Mouse (Mus musculus) cerebellum, adult (tissue): ENCODE results near the gene Eif1b.

Experiments used
- ATAC-seq: cut with Nextera tagmentation; 2 replicates; pipeline ENCODE4 v1.9.2; 2017; ENCODE audit warnings: mild to moderate bottlenecking, moderate library complexity, mixed read lengths; ENCODE audit not compliant: insufficient number of reproducible peaks, low FRiP score, low TSS enrichment

Eif1b gene

DNA sequence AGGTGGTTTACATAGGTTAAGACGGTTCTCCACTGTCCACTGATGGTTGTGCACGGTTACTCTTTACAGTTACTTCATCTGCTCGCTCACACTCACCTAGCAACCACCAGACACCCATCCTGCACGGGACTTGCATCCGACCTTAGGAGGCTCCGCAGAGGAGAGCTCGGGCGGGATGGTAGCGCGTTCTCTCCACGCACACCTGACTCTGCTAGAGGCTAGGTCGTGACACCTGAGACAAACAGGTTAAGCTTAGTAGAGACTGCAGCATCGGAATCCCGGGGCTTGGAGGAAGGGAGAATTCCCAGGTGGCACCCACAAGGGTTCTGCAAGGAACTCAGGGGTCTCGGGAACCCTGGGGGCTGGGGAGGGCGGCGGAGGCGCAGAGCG, at the start of gene Eif1b:
Gene Eif1b (plus strand): TSS at position 223 of the 390 bp plus-strand sequence.
- ATAC-seq = peak; percentile 21

DNA sequence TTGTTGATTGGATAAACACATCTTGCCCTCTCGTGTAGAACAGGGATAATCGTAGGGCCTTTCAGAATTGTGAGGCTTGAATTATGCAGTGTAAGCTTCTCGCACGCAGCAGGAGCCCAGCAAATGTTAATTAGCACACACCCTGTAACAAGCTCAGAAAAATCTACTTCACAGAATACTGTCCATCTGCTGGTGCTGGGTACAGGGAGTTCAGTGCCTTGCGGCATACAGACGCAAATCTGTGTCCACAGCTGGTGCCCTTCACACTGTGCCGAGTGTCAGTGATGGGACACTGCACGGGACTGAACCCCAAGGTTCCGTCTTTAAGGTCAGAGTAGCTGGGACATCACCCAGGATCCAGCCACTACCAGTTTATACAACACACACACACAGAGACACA, 47.4 kb upstream of the Eif1b start:
- no peak for ATAC-seq

DNA sequence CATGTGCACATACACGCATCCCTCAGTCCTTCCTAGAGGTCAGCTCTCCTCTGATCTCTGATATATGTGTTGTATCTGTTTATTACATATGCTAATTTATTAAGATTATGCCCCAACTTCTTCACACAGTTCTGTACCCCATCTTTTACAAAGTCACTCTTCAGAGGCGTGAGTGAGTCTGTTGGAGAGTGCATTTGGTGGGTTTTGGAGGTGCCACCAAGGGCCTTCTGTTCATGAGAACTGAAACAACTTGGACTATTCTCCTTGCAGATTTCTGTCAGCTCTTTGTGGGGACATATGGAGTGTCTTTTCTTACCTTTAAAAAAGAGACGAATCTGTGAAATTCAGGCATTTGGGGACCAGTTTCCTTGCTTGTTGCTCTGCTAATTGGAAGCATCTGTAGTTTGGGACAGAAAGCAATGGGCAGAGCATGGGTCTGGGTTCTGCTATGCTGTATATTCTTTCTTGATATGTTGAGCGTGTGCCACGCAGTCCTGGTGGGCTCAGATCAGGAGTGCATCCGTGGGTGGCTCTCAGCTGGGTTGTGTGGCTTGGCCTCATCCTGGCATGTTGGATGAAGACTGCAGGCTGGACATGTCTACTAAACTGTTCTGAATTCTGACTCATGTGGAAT, 42.2 kb upstream of the Eif1b start:
- no peak for ATAC-seq

DNA sequence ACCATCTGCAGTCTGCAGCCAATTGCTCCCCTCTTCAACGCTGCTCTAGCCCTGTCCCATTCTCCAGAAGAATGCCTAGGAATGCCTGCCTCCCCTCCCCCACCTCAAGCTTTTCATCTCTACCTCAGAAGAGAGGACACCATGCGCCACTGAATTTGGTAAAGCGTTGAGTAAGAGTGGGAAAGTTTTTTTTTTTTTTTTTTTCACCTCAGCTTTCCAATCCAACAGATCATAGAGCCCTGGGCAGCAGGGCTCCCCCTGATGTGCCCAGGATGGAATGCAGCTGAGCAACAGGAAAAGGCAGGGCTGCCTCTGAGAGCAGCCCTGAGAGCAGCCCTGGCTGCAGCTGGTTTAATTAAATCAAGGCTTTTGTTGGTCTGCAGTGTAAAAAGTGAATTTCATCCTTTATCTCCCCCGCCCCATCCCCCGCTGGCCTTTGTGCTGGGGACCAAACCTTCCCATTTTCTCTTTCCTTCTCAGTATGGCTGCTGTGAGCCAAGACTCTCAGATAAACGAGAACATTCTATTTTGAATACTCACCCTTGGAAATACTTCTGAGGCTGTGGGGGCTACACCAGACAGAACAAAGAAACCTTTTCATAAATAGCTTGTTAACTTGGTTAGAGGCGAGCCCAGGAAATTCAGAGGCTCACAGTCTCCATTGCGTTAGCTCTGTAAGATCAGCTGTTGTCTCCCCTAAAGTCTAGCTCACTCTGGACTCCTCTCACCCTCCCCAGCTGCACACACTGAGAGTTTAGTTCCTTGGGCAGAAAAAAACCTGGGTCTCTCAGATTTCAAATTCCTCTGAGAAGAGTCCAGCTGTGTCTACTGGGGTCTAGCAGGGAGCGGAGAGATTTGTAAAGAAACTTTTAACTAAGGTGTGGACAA, 36.0 kb upstream of the Eif1b start:
- no peak for ATAC-seq

GRCm38 (mm10) chr9:120470431-120470830, 21.6 kb upstream of the Eif1b start:
- ATAC-seq = no peak

- no peak for ATAC-seq
These were observed 10.4 kb upstream of the Eif1b start for GRCm38 (mm10) chr9:120481644-120482043.

DNA sequence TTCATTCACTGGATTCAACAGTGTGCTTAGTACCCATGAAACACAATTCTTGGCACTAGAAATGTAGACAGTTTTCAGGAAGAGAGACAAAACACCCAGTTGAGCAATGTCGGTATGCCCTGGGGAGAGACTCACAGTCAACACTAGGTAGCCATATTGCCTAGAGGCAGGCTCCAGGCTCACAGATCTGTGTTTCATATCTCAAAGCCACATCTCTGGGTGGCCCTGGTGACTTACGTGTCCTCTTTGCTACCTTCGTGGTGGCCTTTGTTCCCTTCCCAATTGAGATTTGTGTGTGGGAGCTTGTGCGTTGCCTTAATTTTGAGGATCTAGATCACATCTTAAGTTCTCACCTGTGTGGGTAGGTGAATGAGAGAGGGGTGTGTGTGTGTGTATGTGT, 9.7 kb upstream of the Eif1b start:
- no peak for ATAC-seq

DNA sequence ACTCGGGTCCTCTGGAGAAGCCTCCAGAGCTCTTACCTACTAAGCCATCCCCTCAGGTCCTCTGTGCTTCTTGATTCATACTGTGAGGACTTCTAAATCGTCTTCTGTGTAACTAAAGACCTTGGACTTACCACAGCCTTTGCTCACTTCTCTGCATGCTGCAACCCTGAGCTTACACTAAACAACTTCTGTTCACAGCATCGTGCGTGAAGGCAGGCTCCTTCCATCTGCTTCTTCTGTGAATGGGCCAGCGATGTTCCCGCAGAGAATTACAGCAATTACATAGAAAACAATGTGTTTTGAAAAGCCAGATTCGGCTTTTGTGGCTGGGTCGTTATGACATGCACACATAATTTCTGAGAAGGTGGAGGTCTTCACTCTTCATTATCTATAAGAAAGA, 8.9 kb upstream of the Eif1b start:
- no peak for ATAC-seq

GRCm38 (mm10) chr9:120487076-120487475, 5.0 kb upstream of the Eif1b start:
- no peak for ATAC-seq

DNA sequence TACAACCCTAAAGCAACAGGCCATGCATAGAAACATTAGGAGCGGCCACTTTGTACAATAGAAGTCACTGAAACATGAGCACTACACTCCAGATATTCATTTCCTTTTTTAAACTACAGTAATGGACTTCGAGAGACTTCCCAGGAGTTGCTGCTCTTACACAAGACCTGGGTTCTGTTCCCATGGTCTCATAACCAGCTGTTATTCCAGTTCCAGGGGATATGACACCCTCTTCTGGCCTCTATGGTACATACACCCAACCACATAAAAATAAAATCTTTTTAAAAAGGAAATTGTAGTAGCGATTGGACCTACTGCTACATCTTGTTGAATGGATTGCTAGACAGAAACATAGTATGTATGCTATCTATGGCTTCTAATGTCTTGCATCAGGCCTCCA, 523 bp upstream of the Eif1b start:
- no peak for ATAC-seq

DNA sequence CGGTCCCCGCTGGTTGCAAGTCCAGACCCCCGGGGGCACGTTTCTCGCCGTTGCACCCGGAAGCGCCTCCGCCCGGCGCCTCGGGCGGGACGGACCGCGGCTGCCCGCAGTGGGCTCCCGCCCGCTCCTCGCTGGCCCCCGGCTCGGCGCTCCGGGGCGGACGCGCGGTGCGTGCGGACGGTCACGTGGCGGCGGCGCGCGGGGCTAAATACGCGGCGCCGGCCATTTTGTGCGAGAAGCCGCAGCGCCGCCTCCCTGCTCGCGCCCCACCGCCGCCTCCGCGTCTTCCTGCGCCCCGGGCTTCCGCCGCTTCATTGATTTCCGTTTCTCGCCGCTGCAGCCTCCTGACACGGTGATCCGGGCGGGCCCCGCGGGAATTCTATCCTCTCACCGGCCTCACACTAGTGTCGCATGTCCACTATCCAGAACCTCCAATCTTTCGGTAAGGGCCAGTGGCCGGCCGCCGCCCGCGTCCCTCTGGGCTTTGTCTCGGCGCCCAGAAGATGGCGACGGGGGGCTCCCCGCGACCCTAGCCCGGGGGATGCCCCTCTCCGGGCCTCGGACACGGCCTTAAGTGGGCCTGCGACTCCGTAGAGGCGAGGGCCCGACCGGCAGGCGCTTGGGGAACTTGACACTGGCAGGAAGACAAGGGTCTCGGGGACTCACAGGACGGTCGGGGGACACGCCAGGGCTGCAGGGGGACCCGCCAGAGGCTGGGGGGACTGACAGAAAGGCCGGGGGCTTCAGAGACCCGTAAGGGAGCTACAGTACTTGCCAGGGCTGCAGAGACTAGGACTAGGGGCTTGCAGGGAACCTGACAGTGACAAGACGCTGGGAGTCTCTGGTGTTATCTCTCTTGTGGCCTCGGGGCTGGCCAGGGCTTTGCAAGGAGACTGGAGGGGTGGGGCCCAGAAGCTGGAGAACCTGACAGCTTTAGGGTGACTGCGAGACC, 644 bp downstream of the Eif1b start:
- peak; percentile 82 for ATAC-seq

GRCm38 (mm10) chr9:120493781-120494180, 1.7 kb downstream of the Eif1b start:
- no peak for ATAC-seq

DNA sequence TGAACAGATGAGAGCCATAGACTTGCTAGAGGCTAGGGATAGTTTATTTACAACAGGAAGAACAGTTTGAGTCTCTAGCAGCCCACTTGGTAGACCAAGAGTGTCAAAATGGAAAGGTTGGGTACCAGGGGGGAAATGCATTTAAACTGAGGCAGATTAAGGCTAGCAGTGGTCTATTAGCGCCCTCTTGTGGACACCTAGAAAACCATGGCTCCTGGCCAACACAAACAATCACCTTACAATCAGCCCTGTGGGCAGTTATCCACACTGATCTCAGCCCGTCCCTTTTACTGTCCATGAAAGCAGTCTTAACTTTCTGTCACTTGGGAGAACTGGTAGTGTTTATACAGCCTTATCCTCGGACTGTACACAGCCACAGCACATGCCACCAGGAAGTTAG, 4.7 kb downstream of the Eif1b start:
- ATAC-seq = no peak

- no peak for ATAC-seq
These were observed 6.0 kb downstream of the Eif1b start for GRCm38 (mm10) chr9:120497983-120498382.

DNA sequence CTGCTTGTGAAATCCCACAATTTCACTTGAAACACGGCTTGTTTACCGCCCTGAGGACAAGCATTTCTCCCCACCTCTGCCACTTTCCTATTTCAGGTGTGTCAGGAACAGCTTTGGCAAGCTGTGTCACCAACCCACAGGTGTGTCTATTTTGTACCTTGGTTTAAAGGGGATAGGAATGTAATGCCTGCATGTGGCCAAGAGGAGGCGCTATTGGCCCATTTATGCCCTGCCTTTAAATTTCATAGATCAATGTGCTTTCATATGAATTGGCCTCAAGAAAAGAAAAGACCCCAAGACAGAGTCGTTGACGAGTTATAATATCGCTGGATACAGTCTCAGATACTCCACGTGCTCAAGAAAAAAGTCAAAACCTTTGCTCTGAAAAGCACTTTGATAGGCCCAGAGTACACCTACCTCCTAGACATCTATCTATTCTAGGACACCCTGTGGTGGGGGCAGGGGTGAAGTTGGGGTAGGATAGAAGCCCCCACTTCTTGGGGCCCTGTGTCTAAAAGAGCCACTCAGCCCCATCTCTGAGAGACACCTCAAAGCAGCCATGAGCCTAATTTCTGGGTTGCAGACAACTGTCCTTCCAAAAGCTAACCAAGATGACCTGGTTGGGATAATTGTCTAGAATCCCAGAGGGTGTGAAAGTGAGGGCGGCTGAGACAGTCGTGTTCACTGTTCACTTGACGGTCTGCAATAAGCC, 9.3 kb downstream of the Eif1b start:
- ATAC-seq = no peak

DNA sequence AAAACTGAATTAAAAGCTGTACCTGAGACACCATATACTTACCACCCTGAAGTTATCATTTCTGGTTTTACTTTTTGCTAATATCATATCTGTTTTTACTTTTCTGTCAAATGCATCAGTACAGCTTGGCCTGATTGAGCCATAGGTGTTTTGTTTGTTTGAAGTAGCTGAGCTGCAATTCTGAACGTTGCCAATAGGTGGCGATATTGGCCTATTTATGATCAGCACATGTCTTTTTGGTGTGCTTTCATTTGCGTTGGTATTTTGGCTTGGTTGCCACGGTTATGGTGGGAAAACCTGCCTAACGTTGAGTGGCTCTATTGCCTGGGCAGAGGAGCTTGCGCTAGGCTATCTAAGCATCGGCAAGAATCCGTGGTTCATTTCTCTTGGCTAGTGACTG, 10.0 kb downstream of the Eif1b start:
- 0 out of 2 replicates have a peak, but pooled peaks have one; percentile 20 for ATAC-seq

DNA sequence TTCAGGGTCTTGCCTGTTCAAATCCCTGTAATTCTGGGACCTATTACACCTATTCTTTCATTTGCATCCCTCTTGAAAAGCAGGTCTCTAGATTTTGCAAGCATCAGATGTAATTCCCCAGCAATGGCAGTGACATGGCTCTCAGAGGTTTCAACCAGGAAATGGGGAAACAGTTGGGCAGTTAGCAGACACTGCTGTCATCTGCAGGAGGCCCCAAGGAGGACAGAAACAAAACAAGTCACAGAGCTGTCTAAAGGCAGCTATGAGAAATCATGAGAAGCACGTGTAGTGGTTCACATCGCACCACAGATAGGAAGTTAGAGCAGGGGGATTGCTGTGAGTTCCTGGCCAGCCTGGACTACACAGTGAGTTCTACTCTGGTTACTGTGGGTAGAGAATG, 12.4 kb downstream of the Eif1b start:
- ATAC-seq = no peak

GRCm38 (mm10) chr9:120511781-120512180, 19.7 kb downstream of the Eif1b start:
- no peak for ATAC-seq

- no peak for ATAC-seq
These were observed 24.7 kb downstream of the Eif1b start for GRCm38 (mm10) chr9:120516720-120517119.

GRCm38 (mm10) chr9:120518946-120519345, 26.9 kb downstream of the Eif1b start:
- no peak for ATAC-seq
